Mouse (Mus musculus) cerebellum, adult 2 months (tissue): ENCODE results near the gene Klhdc7a. TPM values are rescaled to one million over a fixed set of nuclear protein-coding genes. Genes with fewer than 3 reads are reported as not detected.

Experiments used
- DNase-seq, 2 experiments: peaks; one replicate each; pipeline ENCODE4 v3.0.0; 2021
- H3K27ac ChIP-seq: fragments of 200-500 bp; 2 replicates; pipeline ENCODE4 v1.5.1; 2012; ENCODE audit warnings: low read length, control low read depth, inconsistent platforms; ENCODE audit not compliant: insufficient read depth
- H3K27me3 ChIP-seq: fragments of 200-500 bp; 2 replicates; pipeline ENCODE4 v1.6.1; 2012; ENCODE audit warnings: inconsistent platforms, mild to moderate bottlenecking, low read length, moderate library complexity; ENCODE audit not compliant: control insufficient read depth, insufficient read depth
- H3K4me1 ChIP-seq: fragments of 200-500 bp; 2 replicates; pipeline ENCODE4 v1.6.1; 2011; ENCODE audit warnings: low read length; ENCODE audit not compliant: control insufficient read depth, insufficient read depth
- H3K4me3 ChIP-seq: fragments of 200-500 bp; replicated peaks from 2 replicates; pipeline ENCODE3; 2011; ENCODE audit warnings: mild to moderate bottlenecking, low read depth, low read length, control low read depth; ENCODE audit not compliant: insufficient read depth
- CTCF ChIP-seq: fragments of 200-500 bp; IDR thresholded peaks from 2 replicates; pipeline ENCODE4 v1.5.1; 2011; ENCODE audit warnings: low read depth, mild to moderate bottlenecking, control low read depth, low read length, moderate library complexity, borderline replicate concordance; ENCODE audit not compliant: insufficient read depth
- POLR2A ChIP-seq: fragments of 200-500 bp; IDR thresholded peaks from 2 replicates; pipeline ENCODE4 v1.6.1; 2011; ENCODE audit warnings: low read length, control low read depth, borderline replicate concordance; ENCODE audit not compliant: insufficient read depth
- WGBS: fragments of 180-500 bp; shearing (Covaris S2); methylation state at CpG from one replicate; pipeline ENCODE4 v1.1.7; 2018; 5-methylcytosine and 5-hydroxymethylcytosine counted together
- polyA plus RNA-seq: library from polyadenylated mRNA; depleted of rRNA; stranded (reverse); fragments of >200 nt; gene quantifications from 2 replicates; pipeline ENCODE4 v1.2.3, GENCODE M21; 2012

The Klhdc7a gene
- polyA plus RNA-seq, 1 experiment: 4.8 TPM

- TF ChIP-seq POLR2A: no peak
- no peak for TF ChIP-seq CTCF
- no peak for DNase-seq
- WGBS: 93% methylated on average over 3 of the region's 3 CpGs
- no peak overlapping the region for H3K4me3 ChIP-seq
- H3K27me3 ChIP-seq: no peaks in the 10 kb centered on the region
- no peak overlapping the region for H3K27ac ChIP-seq
- H3K4me1 ChIP-seq: no peaks in the 10 kb centered on the region
Measured at GRCm38 (mm10) chr4:139959188-139959587, 8.6 kb downstream of the Klhdc7a start.

GRCm38 (mm10) chr4:139950876-139951485, 16.8 kb downstream of the Klhdc7a start:
- H3K4me1 ChIP-seq: no peaks in the 10 kb centered on the region
- 44% methylated on average over 6 of the region's 7 CpGs for WGBS
- H3K27me3 ChIP-seq: peaks cover 2% of the 10 kb centered on the region; the same call in 1 of the 2 replicates
- no peak for DNase-seq
- no peak overlapping the region for H3K4me3 ChIP-seq
- TF ChIP-seq POLR2A (no peak), CTCF (no peak)
- H3K27ac ChIP-seq: no peak overlapping the region

GRCm38 (mm10) chr4:139950431-139950848, 17.4 kb downstream of the Klhdc7a start:
- 6% methylated on average over 20 of the region's 20 CpGs for WGBS
- no peaks in the 10 kb centered on the region for H3K4me1 ChIP-seq
- no peak overlapping the region for H3K4me3 ChIP-seq
- no peak for DNase-seq
- no peak overlapping the region for H3K27ac ChIP-seq
- peaks cover 2% of the 10 kb centered on the region; the same call in 1 of the 2 replicates for H3K27me3 ChIP-seq
- TF ChIP-seq POLR2A (no peak), CTCF (no peak)

- TF ChIP-seq CTCF: no peak
- no peak for TF ChIP-seq POLR2A
- no peak overlapping the region for H3K27ac ChIP-seq
- DNase-seq: no peak
- 23% methylated on average over 7 of the region's 7 CpGs for WGBS
- H3K4me3 ChIP-seq: no peak overlapping the region
- H3K27me3 ChIP-seq: peaks cover 2% of the 10 kb centered on the region; the same call in 1 of the 2 replicates
- H3K4me1 ChIP-seq: no peaks in the 10 kb centered on the region
Measured at GRCm38 (mm10) chr4:139948591-139948990, 19.2 kb downstream of the Klhdc7a start.

- no peaks in the 10 kb centered on the region for H3K4me1 ChIP-seq
- TF ChIP-seq POLR2A (no peak), CTCF (no peak)
- H3K4me3 ChIP-seq: no peak overlapping the region
- 99% methylated on average over 2 of the region's 2 CpGs for WGBS
- DNase-seq: no peak
- H3K27me3 ChIP-seq: peaks cover 2% of the 10 kb centered on the region; the same call in 1 of the 2 replicates
- H3K27ac ChIP-seq: no peak overlapping the region
Measured at GRCm38 (mm10) chr4:139947341-139947740, 20.5 kb downstream of the Klhdc7a start.

- DNase-seq: no peak
- H3K27me3 ChIP-seq: no peaks in the 10 kb centered on the region
- no peak overlapping the region for H3K27ac ChIP-seq
- no peak overlapping the region for H3K4me3 ChIP-seq
- TF ChIP-seq CTCF (no peak), POLR2A (no peak)
- WGBS: 87% methylated on average over 2 of the region's 2 CpGs
- no peaks in the 10 kb centered on the region for H3K4me1 ChIP-seq
Measured at GRCm38 (mm10) chr4:139941831-139942230, 26.0 kb downstream of the Klhdc7a start.

GRCm38 (mm10) chr4:139935557-139935956, 32.3 kb downstream of the Klhdc7a start:
- Histone ChIP-seq H3K27ac (no peak overlapping the region), H3K4me1 (peaks cover 4% of the 10 kb centered on the region), H3K4me3 (no peak overlapping the region), H3K27me3 (no peaks in the 10 kb centered on the region)
- TF ChIP-seq POLR2A: no peak
- TF ChIP-seq CTCF: no peak
- WGBS: 74% methylated on average over 3 of the region's 3 CpGs
- DNase-seq: no peak
